Mouse (Mus musculus): ENCODE results near the gene Mrps21.

DNA sequence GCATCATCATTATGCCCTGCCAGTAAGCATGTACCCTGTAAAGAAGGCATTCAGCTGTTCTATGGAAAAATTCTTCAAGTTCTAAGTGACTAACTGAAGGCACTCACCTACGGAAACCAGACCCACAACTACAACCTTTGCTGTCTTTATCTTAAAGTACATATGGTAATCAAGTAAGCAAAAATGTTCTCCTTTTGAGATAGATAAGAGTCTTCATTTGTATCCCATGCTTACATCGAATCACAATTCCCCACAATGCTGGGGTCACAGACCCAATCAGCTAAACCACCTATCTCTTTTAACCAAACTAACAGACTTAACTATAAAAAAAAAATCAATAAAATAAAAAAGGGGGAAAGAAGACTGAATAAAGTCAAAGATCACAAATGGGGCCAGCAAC is 32.1 kb downstream of the Mrps21 start:
- no peak for TF ChIP-seq CTCF (IDR thresholded peaks at IDR 0.05; ENCODE audit: extremely low read depth, insufficient read depth, low read length)
- no peak for TF ChIP-seq POLR2A (IDR thresholded peaks at IDR 0.05; ENCODE audit: extremely low read depth, insufficient read depth, low read length)
